Mouse (Mus musculus): ENCODE measurements around the gene Nkx6-1.

Gene Nkx6-1

GRCm38 (mm10) chr5:101659411-101659971 is 5.3 kb downstream of the Nkx6-1 start:
- peak in 1 of 2 experiments; percentile 7 for DNase-seq (ENCODE audit: low spot score in 2 of 2)

GRCm38 (mm10) chr5:101658984-101659290 is 5.9 kb downstream of the Nkx6-1 start:
- DNase-seq (ENCODE audit: low spot score in 2 of 2) = no peak

GRCm38 (mm10) chr5:101658188-101658983 is 6.4 kb downstream of the Nkx6-1 start:
- DNase-seq (ENCODE audit: low spot score in 2 of 2) = peak in 1 of 2 experiments; percentile 9

- no peak for DNase-seq (ENCODE audit: low spot score in 2 of 2)
These were observed 7.1 kb downstream of the Nkx6-1 start for GRCm38 (mm10) chr5:101657698-101658097.

GRCm38 (mm10) chr5:101656107-101656506 is 8.7 kb downstream of the Nkx6-1 start:
- DNase-seq (ENCODE audit: low spot score in 2 of 2) = no peak

GRCm38 (mm10) chr5:101655418-101655817 is 9.4 kb downstream of the Nkx6-1 start:
- DNase-seq (ENCODE audit: low spot score in 2 of 2) = no peak

- peak in 1 of 2 experiments; percentile 6 for DNase-seq (ENCODE audit: low spot score in 2 of 2)
These were observed 16.8 kb downstream of the Nkx6-1 start for GRCm38 (mm10) chr5:101647726-101648686.

GRCm38 (mm10) chr5:101646961-101647575 is 17.7 kb downstream of the Nkx6-1 start:
- DNase-seq (ENCODE audit: low spot score in 2 of 2) = no peak

- no peak for DNase-seq (ENCODE audit: low spot score in 2 of 2)
These were observed 19.7 kb downstream of the Nkx6-1 start for GRCm38 (mm10) chr5:101645071-101645470.

- no peak for DNase-seq (ENCODE audit: low spot score in 2 of 2)
These were observed 26.7 kb downstream of the Nkx6-1 start for GRCm38 (mm10) chr5:101638101-101638500.

All from frontal cortex, postnatal 10 days (tissue).